Mouse (Mus musculus): ENCODE data around the gene Asb4. TPM values are rescaled to one million over a fixed set of nuclear protein-coding genes. Genes with fewer than 3 reads are reported as not detected.
A peak's percentile ranks its signal among the peaks of the same experiment; 100 is the strongest.

Gene Asb4
- polyA plus RNA-seq, 1 experiment from 2014 or later = 372 TPM

DNA sequence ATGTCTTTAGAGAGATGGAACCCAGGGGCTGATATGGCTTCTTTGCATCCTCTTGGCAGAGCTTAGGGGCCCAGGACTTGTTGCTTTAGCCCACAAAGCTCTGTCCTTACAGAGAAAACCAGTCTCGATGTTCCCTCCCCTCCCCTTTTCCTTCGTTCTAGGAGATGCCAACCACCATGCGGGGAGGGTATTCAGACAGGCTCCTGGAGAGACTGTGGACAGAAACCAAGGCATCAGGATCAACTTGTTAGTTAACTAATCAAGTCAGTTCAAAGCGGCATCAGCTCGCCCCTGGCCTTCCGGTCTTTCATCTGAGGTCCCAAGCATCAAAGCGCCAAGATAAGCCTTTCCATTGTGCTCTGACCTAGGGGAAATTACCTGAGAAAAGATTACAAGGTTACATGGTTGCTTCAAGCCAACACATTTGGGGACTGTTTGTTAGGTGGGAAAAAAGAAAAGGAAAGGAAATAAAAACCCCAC, 2.0 kb downstream of the Asb4 start:
- H3K36me3 ChIP-seq (ENCODE audit: control insufficient read depth, insufficient read depth, low read length) = no peaks in the 10 kb centered on the region
- H3K9me3 ChIP-seq (ENCODE audit: control insufficient read depth, low read length) = no peaks in the 10 kb centered on the region
- H3K27ac ChIP-seq (replicated peaks; ENCODE audit: low read depth, low read length) = no peak overlapping the region; the same call in 1 of the 2 replicates
- ATAC-seq (ENCODE audit: insufficient number of reproducible peaks, low FRiP score, low TSS enrichment, low read depth) (no peak), DNase-seq (ENCODE audit: low spot score) (no peak)
- WGBS = 11% methylated on average over 7 of the region's 7 CpGs
- H3K4me1 ChIP-seq (ENCODE audit: control insufficient read depth, insufficient read depth, low read length) = peaks cover 31% of the 10 kb centered on the region
- H3K9ac ChIP-seq (ENCODE audit: low read length) = 0 out of 2 replicates have a peak overlapping the region, but pooled peaks have one; percentile 22
- no peak overlapping the region for H3K4me3 ChIP-seq (ENCODE audit: low read depth, low read length)
- H3K27me3 ChIP-seq (ENCODE audit: control insufficient read depth, insufficient read depth, low read length) = no peaks in the 10 kb centered on the region
- H3K4me2 ChIP-seq (ENCODE audit: low read depth, severe bottlenecking) = no peak overlapping the region

DNA sequence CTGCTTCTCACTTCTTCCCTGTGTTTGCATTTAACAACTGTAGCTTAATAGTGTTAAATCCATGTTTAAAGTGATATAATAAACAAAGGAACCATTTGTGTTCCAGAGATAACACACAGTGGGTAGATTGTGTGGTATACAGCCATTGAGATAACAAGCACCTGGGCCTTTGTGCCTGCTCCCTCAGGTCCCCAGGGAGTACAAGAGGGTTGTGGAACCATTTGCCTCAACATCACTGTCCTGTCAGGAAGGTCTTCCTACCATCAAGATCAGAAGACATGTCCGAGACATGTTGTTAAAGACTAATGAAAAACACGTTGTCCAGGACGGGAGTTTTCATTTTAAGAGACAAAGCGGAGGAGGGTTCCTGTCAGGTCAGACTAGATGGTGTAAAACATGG, 3.3 kb downstream of the Asb4 start:
- WGBS = 57% methylated on average over 4 of the region's 4 CpGs
- H3K4me1 ChIP-seq (ENCODE audit: control insufficient read depth, insufficient read depth, low read length) = peaks cover 23% of the 10 kb centered on the region

DNA sequence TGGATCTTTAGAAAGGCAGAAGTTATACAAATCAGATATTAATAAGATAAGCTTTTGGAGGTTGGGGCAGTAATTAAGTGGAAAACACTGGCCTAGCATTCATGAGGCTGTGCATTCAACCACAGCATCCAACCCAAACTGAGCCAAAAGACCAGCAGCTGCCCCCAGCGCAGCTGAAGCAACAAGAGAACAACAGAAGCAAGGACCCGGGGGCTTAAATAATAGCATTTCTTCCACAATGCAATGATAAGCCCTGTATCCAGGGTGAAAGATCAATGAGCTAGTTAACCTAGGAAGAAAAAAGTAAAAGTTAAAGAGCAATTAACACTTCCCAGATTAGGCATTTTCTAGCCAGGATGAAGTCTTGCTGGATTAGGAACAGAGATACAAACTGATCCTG, 4.2 kb downstream of the Asb4 start:
- no peaks in the 10 kb centered on the region for H3K27me3 ChIP-seq (ENCODE audit: control insufficient read depth, insufficient read depth, low read length)
- H3K4me1 ChIP-seq (ENCODE audit: control insufficient read depth, insufficient read depth, low read length) = peaks cover 14% of the 10 kb centered on the region
- H3K4me2 ChIP-seq (ENCODE audit: low read depth, severe bottlenecking) = no peak overlapping the region
- WGBS = 68% methylated on average over 2 of the region's 2 CpGs
- H3K4me3 ChIP-seq (ENCODE audit: low read depth, low read length) = no peak overlapping the region
- H3K9ac ChIP-seq (ENCODE audit: low read length) = no peak overlapping the region
- no peaks in the 10 kb centered on the region for H3K9me3 ChIP-seq (ENCODE audit: control insufficient read depth, low read length)
- no peak overlapping the region for H3K27ac ChIP-seq (replicated peaks; ENCODE audit: low read depth, low read length)
- no peaks in the 10 kb centered on the region for H3K36me3 ChIP-seq (ENCODE audit: control insufficient read depth, insufficient read depth, low read length)
- no peak for DNase-seq (ENCODE audit: low spot score)
- no peak for ATAC-seq (ENCODE audit: insufficient number of reproducible peaks, low FRiP score, low TSS enrichment, low read depth)

More for the DNA sequence above, 3.3 kb downstream of the Asb4 start:
- DNase-seq (ENCODE audit: low spot score) = no peak
- no peaks in the 10 kb centered on the region for H3K9me3 ChIP-seq (ENCODE audit: control insufficient read depth, low read length)
- ATAC-seq (ENCODE audit: insufficient number of reproducible peaks, low FRiP score, low TSS enrichment, low read depth) = no peak
- H3K4me3 ChIP-seq (ENCODE audit: low read depth, low read length) = no peak overlapping the region
- no peaks in the 10 kb centered on the region for H3K27me3 ChIP-seq (ENCODE audit: control insufficient read depth, insufficient read depth, low read length)
- H3K27ac ChIP-seq (replicated peaks; ENCODE audit: low read depth, low read length) = no peak overlapping the region
- H3K36me3 ChIP-seq (ENCODE audit: control insufficient read depth, insufficient read depth, low read length) = no peaks in the 10 kb centered on the region
- no peak overlapping the region for H3K4me2 ChIP-seq (ENCODE audit: low read depth, severe bottlenecking)
- no peak overlapping the region for H3K9ac ChIP-seq (ENCODE audit: low read length)

DNA sequence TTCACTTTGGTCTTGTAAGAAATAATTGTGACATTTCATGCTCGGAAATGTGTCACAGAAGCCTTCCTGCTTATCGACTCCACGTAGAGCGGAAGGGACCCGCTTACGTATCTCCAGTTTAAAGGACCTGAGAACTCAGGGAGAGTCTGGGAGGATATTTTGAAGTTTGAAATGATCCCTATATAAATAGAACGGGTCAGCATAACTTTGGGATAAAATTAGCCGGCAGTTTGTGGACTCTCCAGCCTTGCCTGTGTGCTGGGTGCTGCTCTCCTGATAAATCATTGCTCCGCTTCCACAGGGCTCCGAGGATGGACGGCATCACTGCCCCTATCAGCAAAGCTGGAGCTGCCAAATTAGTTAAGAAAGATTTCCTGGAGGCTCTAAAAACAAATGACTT, 7.1 kb downstream of the Asb4 start:
- Histone ChIP-seq H3K27me3 (ENCODE audit: control insufficient read depth, insufficient read depth, low read length) (no peaks in the 10 kb centered on the region), H3K4me1 (ENCODE audit: control insufficient read depth, insufficient read depth, low read length) (peaks cover 4% of the 10 kb centered on the region), H3K4me2 (ENCODE audit: low read depth, severe bottlenecking) (peak overlapping the region; percentile 46), H3K9me3 (ENCODE audit: control insufficient read depth, low read length) (no peaks in the 10 kb centered on the region), H3K9ac (ENCODE audit: low read length) (peak overlapping the region; percentile 75), H3K36me3 (ENCODE audit: control insufficient read depth, insufficient read depth, low read length) (no peaks in the 10 kb centered on the region), H3K27ac (replicated peaks; ENCODE audit: low read depth, low read length) (peak overlapping the region; percentile 89), H3K4me3 (ENCODE audit: low read depth, low read length) (peak overlapping the region; percentile 35)
- ATAC-seq (ENCODE audit: insufficient number of reproducible peaks, low FRiP score, low TSS enrichment, low read depth) (peak; percentile 32; the same call in 1 of the 2 replicates), DNase-seq (ENCODE audit: low spot score) (peak; percentile 66)
- 5% methylated on average over 11 of the region's 11 CpGs for WGBS

DNA sequence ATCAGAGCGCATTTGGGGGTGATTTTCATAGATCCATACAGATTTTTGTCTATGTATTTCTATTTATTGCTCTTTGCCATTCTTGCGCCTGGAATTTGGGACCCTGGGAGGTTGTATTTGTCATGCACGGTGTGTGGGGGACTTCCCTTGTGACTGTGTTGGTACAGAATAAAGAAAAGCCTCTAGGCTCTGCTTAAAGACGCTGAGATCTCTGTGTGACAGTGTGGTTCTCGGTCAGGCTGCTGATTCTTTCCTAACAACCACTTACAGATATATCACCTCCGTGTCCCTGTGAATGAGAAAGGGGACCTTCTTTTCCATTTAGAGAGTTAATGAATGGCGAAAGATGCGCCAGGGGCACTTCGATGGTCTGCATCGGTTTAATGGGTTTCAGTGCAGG, 7.8 kb downstream of the Asb4 start:
- Histone ChIP-seq H3K4me2 (ENCODE audit: low read depth, severe bottlenecking) (peak overlapping the region; percentile 46), H3K4me3 (ENCODE audit: low read depth, low read length) (peak overlapping the region; percentile 35), H3K27ac (replicated peaks; ENCODE audit: low read depth, low read length) (peak overlapping the region; percentile 89), H3K27me3 (ENCODE audit: control insufficient read depth, insufficient read depth, low read length) (no peaks in the 10 kb centered on the region), H3K36me3 (ENCODE audit: control insufficient read depth, insufficient read depth, low read length) (no peaks in the 10 kb centered on the region), H3K9ac (ENCODE audit: low read length) (peak overlapping the region; percentile 89), H3K9me3 (ENCODE audit: control insufficient read depth, low read length) (no peaks in the 10 kb centered on the region), H3K4me1 (ENCODE audit: control insufficient read depth, insufficient read depth, low read length) (peaks cover 4% of the 10 kb centered on the region; the same call in 1 of the 2 replicates)
- DNase-seq (ENCODE audit: low spot score) (peak; percentile 48), ATAC-seq (ENCODE audit: insufficient number of reproducible peaks, low FRiP score, low TSS enrichment, low read depth) (no peak)
- 13% methylated on average over 10 of the region's 10 CpGs for WGBS

DNA sequence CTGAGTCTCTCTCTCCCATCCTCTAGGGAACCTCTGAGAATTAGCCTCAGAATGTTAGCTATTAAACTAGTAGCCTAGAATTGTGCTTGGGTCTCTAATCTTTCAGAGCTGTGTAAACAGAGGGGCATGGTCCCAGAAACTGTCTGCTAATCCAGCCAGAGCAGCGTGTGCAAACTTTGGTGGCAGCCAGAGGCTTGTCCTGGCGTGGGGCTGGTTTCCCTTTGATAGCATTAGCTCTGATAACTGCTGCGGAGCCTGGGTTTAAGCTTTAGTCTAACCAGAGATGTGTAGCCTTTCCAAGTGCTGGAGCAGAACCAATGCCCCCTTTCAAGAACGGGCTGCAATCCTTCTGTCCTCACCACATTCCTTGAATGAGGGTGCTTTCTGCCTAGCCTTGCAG, 11.8 kb downstream of the Asb4 start:
- WGBS = 11% methylated on average over 4 of the region's 4 CpGs
- DNase-seq (ENCODE audit: low spot score) (no peak), ATAC-seq (ENCODE audit: insufficient number of reproducible peaks, low FRiP score, low TSS enrichment, low read depth) (no peak)
- Histone ChIP-seq H3K27ac (replicated peaks; ENCODE audit: low read depth, low read length) (no peak overlapping the region; the same call in 1 of the 2 replicates), H3K9ac (ENCODE audit: low read length) (peak overlapping the region; percentile 35; the same call in 1 of the 2 replicates), H3K36me3 (ENCODE audit: control insufficient read depth, insufficient read depth, low read length) (no peaks in the 10 kb centered on the region), H3K4me2 (ENCODE audit: low read depth, severe bottlenecking) (no peak overlapping the region), H3K27me3 (ENCODE audit: control insufficient read depth, insufficient read depth, low read length) (no peaks in the 10 kb centered on the region), H3K4me1 (ENCODE audit: control insufficient read depth, insufficient read depth, low read length) (peaks cover 8% of the 10 kb centered on the region; the same call in 1 of the 2 replicates), H3K4me3 (ENCODE audit: low read depth, low read length) (no peak overlapping the region), H3K9me3 (ENCODE audit: control insufficient read depth, low read length) (no peaks in the 10 kb centered on the region)

DNA sequence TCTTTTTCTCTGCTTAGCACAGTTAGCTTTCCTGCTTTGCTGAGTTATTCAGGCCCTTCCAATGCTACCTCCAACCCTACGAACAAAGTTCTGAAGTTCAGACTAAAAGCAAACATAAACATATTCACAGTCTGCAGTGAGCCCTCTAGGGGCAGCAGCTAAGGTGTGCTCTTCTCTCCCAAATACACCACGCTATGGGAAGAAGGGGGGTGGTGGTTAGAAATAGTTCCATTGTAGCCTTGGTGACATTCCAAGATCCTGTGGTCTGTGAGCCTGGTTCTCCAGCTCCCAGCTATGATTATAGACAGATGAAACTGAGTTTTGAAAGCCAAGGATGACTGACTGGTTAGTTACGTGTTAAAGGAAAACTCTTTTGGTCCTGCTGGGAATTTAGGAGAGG, 13.6 kb downstream of the Asb4 start:
- 65% methylated on average over 3 of the region's 3 CpGs for WGBS
- no peak overlapping the region for H3K9ac ChIP-seq (ENCODE audit: low read length)
- H3K4me2 ChIP-seq (ENCODE audit: low read depth, severe bottlenecking) = no peak overlapping the region
- H3K4me3 ChIP-seq (ENCODE audit: low read depth, low read length) = no peak overlapping the region
- H3K4me1 ChIP-seq (ENCODE audit: control insufficient read depth, insufficient read depth, low read length) = peaks cover 8% of the 10 kb centered on the region; the same call in 1 of the 2 replicates
- H3K27me3 ChIP-seq (ENCODE audit: control insufficient read depth, insufficient read depth, low read length) = no peaks in the 10 kb centered on the region
- no peak for DNase-seq (ENCODE audit: low spot score)
- H3K27ac ChIP-seq (replicated peaks; ENCODE audit: low read depth, low read length) = no peak overlapping the region
- ATAC-seq (ENCODE audit: insufficient number of reproducible peaks, low FRiP score, low TSS enrichment, low read depth) = no peak
- H3K9me3 ChIP-seq (ENCODE audit: control insufficient read depth, low read length) = no peaks in the 10 kb centered on the region
- no peaks in the 10 kb centered on the region for H3K36me3 ChIP-seq (ENCODE audit: control insufficient read depth, insufficient read depth, low read length)

DNA sequence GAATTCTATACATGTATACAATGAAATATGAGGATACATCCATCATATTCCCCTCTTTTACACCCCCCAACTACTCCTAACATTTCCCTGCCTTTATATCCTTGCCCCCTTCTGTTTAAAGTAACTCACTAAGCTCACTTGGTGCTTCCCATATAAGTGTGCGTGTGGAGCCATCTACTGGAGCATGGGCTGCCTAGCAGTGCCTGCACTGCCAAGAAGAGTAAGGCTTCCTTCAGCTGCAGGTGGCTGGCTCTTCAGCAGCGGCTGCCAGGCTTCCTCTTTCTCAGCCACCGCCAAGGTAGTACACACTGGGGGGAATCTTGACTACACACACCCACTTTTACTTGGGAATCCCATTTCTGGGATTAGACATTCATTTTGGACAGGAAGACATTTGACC, 18.2 kb downstream of the Asb4 start:
- no peaks in the 10 kb centered on the region for H3K9me3 ChIP-seq (ENCODE audit: control insufficient read depth, low read length)
- DNase-seq (ENCODE audit: low spot score) (peak; percentile 78), ATAC-seq (ENCODE audit: insufficient number of reproducible peaks, low FRiP score, low TSS enrichment, low read depth) (peak; percentile 53; the same call in 1 of the 2 replicates)
- no peaks in the 10 kb centered on the region for H3K4me1 ChIP-seq (ENCODE audit: control insufficient read depth, insufficient read depth, low read length)
- no peaks in the 10 kb centered on the region for H3K27me3 ChIP-seq (ENCODE audit: control insufficient read depth, insufficient read depth, low read length)
- WGBS = 9% methylated on average over 3 of the region's 3 CpGs
- no peak overlapping the region for H3K27ac ChIP-seq (replicated peaks; ENCODE audit: low read depth, low read length)
- no peaks in the 10 kb centered on the region for H3K36me3 ChIP-seq (ENCODE audit: control insufficient read depth, insufficient read depth, low read length)
- H3K9ac ChIP-seq (ENCODE audit: low read length) = no peak overlapping the region
- no peak overlapping the region for H3K4me2 ChIP-seq (ENCODE audit: low read depth, severe bottlenecking)
- no peak overlapping the region for H3K4me3 ChIP-seq (ENCODE audit: low read depth, low read length)
